Mouse (Mus musculus) testis, adult 2 months (tissue): ENCODE results near the gene Dbnl. TPM values are rescaled to one million over a fixed set of nuclear protein-coding genes. Genes with fewer than 3 reads are reported as not detected.

Source experiments
- H3K27ac ChIP-seq: fragments of 200-500 bp; 2 replicates; pipeline ENCODE4 v1.5.1; 2012; ENCODE audit warnings: low read depth, low read length; ENCODE audit not compliant: control insufficient read depth, insufficient read depth
- H3K27me3 ChIP-seq: fragments of 200-500 bp; 2 replicates; pipeline ENCODE4 v1.6.1; 2012; ENCODE audit warnings: mild to moderate bottlenecking, low read length, moderate library complexity; ENCODE audit not compliant: control insufficient read depth, insufficient read depth
- H3K36me3 ChIP-seq: fragments of 200-500 bp; 2 replicates; pipeline ENCODE4 v1.6.1; 2012; ENCODE audit warnings: mild to moderate bottlenecking, low read length; ENCODE audit not compliant: control insufficient read depth, insufficient read depth
- H3K4me1 ChIP-seq: fragments of 200-500 bp; 2 replicates; pipeline ENCODE4 v1.6.1; 2012; ENCODE audit warnings: low read length; ENCODE audit not compliant: control insufficient read depth, insufficient read depth
- H3K4me3 ChIP-seq: fragments of 200-500 bp; 2 replicates; pipeline ENCODE4 v1.5.1; 2012; ENCODE audit warnings: low read depth, mild to moderate bottlenecking, low read length, moderate library complexity, mixed read lengths; ENCODE audit not compliant: control insufficient read depth
- CTCF ChIP-seq: fragments of 200-500 bp; IDR thresholded peaks from 2 replicates; pipeline ENCODE4 v1.5.1; 2012; ENCODE audit warnings: low read depth, mild to moderate bottlenecking, inconsistent platforms, low read length, moderate library complexity; ENCODE audit not compliant: control insufficient read depth, insufficient read depth, insufficient replicate concordance
- POLR2A ChIP-seq: fragments of 200-500 bp; IDR thresholded peaks from 2 replicates; pipeline ENCODE4 v1.6.1; 2012; ENCODE audit warnings: low read depth, mild to moderate bottlenecking, inconsistent platforms, low read length, moderate library complexity; ENCODE audit not compliant: control insufficient read depth
- polyA plus RNA-seq: library from polyadenylated mRNA; depleted of rRNA; stranded (reverse); fragments of >200 nt; gene quantifications from 2 replicates; pipeline ENCODE4 v1.2.3, GENCODE M21; 2012

Gene Dbnl
- polyA plus RNA-seq, 1 experiment = 19.6 TPM

DNA sequence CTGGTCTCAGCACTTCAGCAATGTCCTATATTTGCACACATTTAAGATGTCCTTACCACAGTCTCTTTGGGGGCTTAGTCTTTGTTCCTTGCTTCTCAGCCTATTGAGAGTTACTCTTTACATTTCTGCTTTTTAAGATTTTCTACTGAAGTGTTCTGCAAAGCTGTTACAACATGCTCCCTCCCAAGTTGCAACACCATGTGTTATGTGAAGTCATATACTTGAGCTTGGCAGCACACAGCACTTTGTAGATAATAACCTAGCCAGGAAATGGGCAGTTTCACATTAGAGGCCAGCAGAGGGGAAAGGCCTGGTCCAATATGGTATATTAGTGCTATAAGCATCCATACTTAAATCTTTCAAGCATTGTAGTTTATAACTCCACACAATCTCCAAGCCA lies 2.6 kb upstream of the Dbnl start:
- no peaks in the 10 kb centered on the region for H3K36me3 ChIP-seq
- TF ChIP-seq CTCF (no peak), POLR2A (no peak)
- peaks cover 11% of the 10 kb centered on the region for H3K4me1 ChIP-seq
- no peak overlapping the region for H3K4me3 ChIP-seq
- H3K27ac ChIP-seq = no peak overlapping the region
- H3K27me3 ChIP-seq = no peaks in the 10 kb centered on the region

DNA sequence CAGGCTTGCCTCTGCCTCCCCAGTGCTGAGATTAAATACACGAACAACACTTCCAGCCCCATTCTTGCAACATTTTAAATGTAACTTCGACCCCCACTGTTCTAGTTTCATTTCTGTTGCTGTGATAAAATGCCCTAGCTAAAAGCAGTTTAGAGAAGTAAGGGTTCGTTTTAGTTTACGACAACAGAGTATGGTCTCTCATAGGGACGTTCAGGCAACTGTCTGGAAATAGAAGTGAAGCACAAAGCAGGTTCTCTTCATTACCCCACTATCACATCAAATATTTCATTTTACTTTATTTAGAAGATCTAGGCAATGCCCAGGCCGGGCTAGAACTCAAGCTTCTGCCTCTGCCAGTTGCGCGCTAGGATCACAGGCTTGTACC lies 625 bp upstream of the Dbnl start:
- Histone ChIP-seq H3K36me3 (no peaks in the 10 kb centered on the region), H3K4me1 (peaks cover 11% of the 10 kb centered on the region), H3K27me3 (no peaks in the 10 kb centered on the region), H3K27ac (peak overlapping the region; percentile 89), H3K4me3 (peak overlapping the region; percentile 93)
- TF ChIP-seq POLR2A (no peak), CTCF (no peak)

DNA sequence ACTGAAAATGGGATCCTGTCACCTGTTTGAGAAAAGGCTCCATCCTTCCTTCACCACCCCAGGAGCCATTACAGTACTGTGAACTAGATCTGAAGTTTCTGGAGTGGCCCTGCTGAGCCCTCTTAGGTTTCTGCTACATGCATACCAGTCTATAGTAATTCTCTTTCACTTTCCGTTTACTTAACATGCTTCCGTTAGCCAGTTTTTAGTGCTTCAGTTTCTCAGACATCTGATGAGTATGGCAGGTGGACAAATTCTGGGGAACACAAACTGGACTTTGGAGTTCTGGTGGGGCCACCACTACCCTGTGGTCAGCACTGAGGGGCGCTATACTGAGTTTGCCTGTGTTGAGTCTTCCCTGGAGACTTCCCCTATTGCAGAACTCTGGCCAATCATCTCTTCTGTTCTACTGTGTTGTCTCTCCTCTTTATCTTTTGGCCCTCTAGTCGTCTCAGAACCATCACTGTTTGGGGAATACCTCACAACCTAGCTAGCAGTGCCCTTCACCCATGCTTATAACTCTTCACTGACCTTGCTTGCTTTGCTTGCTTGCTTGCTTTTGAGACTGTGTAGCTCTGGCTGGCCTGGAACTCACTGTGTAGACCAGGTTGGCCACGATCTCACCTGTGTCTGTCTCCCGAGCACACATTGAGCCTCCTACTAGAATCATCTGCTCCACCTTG lies 924 bp downstream of the Dbnl start:
- TF ChIP-seq POLR2A (no peak), CTCF (no peak)
- peaks cover 11% of the 10 kb centered on the region for H3K4me1 ChIP-seq
- H3K4me3 ChIP-seq = peak overlapping the region; percentile 93
- H3K27ac ChIP-seq = peak overlapping the region; percentile 26; the same call in 1 of the 2 replicates
- H3K36me3 ChIP-seq = no peaks in the 10 kb centered on the region; the same call in 1 of the 2 replicates
- no peaks in the 10 kb centered on the region for H3K27me3 ChIP-seq

DNA sequence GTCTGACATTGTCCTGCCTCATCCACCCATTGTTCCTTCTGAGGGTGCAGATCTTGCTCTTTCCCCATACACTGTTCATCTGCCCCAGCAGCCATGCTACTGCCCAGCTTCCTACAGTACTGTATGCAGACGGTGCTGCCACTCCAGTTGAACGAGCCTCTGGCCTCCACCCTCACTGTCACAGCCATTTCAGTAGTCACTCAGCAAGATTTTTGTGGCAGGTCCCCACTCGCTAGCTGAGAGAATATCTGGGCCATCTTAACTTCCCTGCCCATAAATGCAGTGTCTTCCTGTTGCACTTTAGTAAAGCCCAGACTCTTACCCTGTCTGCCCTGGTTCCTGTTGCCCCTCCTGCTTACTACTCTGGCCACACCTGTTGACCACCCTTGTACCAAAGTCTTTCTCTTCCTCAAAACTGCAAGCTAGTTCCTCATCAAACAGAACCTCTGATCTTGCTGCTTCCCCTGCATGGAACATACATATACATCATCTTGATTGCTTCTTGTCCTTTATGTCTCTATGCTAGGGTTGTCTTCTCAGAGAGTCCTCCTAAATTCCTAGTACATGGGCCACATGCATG lies 1.6 kb downstream of the Dbnl start:
- no peak for TF ChIP-seq CTCF
- no peak for TF ChIP-seq POLR2A
- no peaks in the 10 kb centered on the region for H3K27me3 ChIP-seq
- no peaks in the 10 kb centered on the region; the same call in 1 of the 2 replicates for H3K36me3 ChIP-seq
- no peak overlapping the region for H3K4me3 ChIP-seq
- H3K27ac ChIP-seq = no peak overlapping the region
- peaks cover 11% of the 10 kb centered on the region for H3K4me1 ChIP-seq

DNA sequence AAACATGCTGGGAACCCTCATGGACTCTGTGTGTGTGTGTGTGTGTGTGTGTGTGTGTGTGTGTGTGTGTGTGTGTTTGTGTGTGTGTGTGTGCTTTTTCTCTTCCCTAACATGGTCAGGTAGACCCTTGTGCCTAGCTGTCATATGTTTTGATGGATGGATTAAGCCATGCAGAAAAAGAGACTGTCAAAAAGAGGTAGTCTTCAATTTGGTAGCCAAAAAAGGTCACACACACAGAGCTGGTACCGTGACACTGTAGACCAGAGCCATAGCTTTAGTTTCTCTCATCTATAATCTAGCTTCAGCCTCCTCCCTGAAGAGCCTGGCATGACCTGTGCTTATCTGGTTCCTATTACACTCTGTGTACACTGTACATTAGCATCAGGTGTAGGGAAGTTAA lies 2.1 kb downstream of the Dbnl start:
- no peaks in the 10 kb centered on the region for H3K27me3 ChIP-seq
- H3K36me3 ChIP-seq = no peaks in the 10 kb centered on the region; the same call in 1 of the 2 replicates
- H3K27ac ChIP-seq = no peak overlapping the region
- TF ChIP-seq POLR2A = no peak
- no peak for TF ChIP-seq CTCF
- no peak overlapping the region for H3K4me3 ChIP-seq
- H3K4me1 ChIP-seq = peaks cover 11% of the 10 kb centered on the region

DNA sequence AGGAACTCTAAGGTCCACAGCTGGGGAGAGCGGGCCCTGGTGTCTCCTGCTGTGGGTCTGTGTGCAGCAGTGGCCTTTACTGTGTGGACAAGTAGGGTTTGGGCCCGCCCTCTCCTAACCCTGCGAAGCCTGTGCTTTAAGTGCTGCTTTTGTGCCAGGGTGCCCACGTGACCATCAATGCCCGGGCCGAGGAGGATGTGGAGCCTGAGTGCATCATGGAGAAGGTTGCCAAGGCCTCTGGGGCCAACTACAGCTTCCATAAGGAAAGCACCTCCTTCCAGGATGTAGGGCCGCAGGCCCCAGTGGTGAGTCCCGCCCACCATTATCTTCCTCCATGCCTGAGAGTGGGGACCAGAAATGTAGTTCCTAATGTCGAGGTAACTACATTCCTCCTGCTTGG lies 7.0 kb downstream of the Dbnl start:
- Histone ChIP-seq H3K36me3 (no peaks in the 10 kb centered on the region; the same call in none of the 2 replicates), H3K27ac (no peak overlapping the region), H3K27me3 (no peaks in the 10 kb centered on the region), H3K4me3 (no peak overlapping the region), H3K4me1 (no peaks in the 10 kb centered on the region)
- TF ChIP-seq POLR2A (no peak), CTCF (no peak)

DNA sequence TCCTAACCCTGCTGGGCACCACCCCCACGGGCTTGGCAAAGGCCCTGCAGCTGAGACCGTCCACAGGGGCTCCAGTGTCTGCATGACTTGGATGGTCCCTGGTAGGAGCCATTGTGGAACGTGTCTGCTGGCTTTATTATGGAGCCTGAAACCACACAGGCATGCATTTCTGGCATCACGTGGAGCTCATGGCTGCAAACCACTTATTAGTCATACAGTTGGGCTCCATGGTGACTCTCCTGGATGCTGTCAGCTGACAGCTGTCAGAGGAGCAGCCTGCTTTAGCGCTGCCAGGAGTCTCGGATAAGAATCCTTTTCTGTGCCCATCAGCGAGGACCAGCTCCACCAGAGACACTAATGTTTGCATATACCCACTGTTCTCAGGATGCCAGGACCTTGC lies 7.4 kb downstream of the Dbnl start:
- no peaks in the 10 kb centered on the region for H3K27me3 ChIP-seq
- H3K4me3 ChIP-seq = no peak overlapping the region
- TF ChIP-seq POLR2A (no peak), CTCF (no peak)
- H3K4me1 ChIP-seq = no peaks in the 10 kb centered on the region
- H3K27ac ChIP-seq = no peak overlapping the region
- H3K36me3 ChIP-seq = no peaks in the 10 kb centered on the region; the same call in none of the 2 replicates

DNA sequence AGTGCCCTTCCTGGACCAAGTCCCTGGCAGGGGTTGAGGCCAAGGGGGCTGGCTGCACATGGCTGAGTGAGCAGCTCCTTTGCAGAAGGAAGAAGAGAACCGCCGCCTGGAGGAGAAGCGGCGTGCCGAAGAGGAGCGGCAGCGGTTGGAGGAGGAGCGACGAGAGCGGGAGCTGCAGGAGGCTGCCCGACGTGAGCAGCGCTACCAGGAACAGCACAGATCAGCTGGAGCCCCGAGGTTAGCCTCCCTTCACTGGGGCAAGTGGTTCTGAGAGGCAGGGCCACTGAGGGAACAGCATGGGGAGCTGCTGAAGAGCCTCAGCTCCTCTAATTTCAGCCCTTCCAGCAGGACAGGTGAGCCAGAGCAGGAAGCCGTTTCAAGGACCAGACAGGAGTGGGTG lies 8.7 kb downstream of the Dbnl start:
- TF ChIP-seq CTCF = no peak
- no peak for TF ChIP-seq POLR2A
- Histone ChIP-seq H3K4me3 (no peak overlapping the region), H3K27me3 (no peaks in the 10 kb centered on the region), H3K36me3 (no peaks in the 10 kb centered on the region; the same call in none of the 2 replicates), H3K27ac (no peak overlapping the region), H3K4me1 (peaks cover 1% of the 10 kb centered on the region)
